Mouse (Mus musculus): Measurements from ENCODE around the gene Gm1553. TPM values are rescaled to one million over a fixed set of nuclear protein-coding genes. Genes with fewer than 3 reads are reported as not detected.

Gm1553 gene
- not detected in 2 replicates for polyA plus RNA-seq (2016; fragmentation: Nextera tagmentation; extraction: Ambion mirVana)

GRCm38 (mm10) chr10:82492518-82492917 is at the start of gene Gm1553:
Gm1553 (minus strand) TSS chr10:82492618.
- ATAC-seq (ENCODE audit: low FRiP score): no peak
- Histone ChIP-seq H3K27ac (no peak within 1 kb of the TSS), H3K4me3 (replicated peaks) (no peak within 1 kb of the TSS), H3K4me1 (no peaks in the 10 kb centered on the region), H3K36me3 (replicated peaks) (no peaks in the 10 kb centered on the region), H3K9me3 (no peaks in the 10 kb centered on the region), H3K9ac (no peak within 1 kb of the TSS), H3K4me2 (no peak within 1 kb of the TSS), H3K27me3 (no peaks in the 10 kb centered on the region)
- 85% methylated on average over 2 of the region's 2 CpGs for WGBS

Other genes with a start within 250 kb of the Gm1553 start
- not detected in 2 replicates for gene 4932415D10Rik, start 176.0 kb downstream of the Gm1553 start, polyA plus RNA-seq (2016; fragmentation: Nextera tagmentation; extraction: Ambion mirVana)
- 9.1 and 11.8 TPM in 2 replicates for gene Gm4924, start 138.4 kb downstream of the Gm1553 start, polyA plus RNA-seq (2016; fragmentation: Nextera tagmentation; extraction: Ambion mirVana)
- gene 1190007I07Rik, start 130.6 kb upstream of the Gm1553 start, polyA plus RNA-seq (2016; fragmentation: Nextera tagmentation; extraction: Ambion mirVana): 35.7 and 40.6 TPM in 2 replicates
- gene Tdg, start 137.2 kb upstream of the Gm1553 start, polyA plus RNA-seq (2016; fragmentation: Nextera tagmentation; extraction: Ambion mirVana): 295 and 311 TPM in 2 replicates
- gene Glt8d2, start 198.0 kb upstream of the Gm1553 start, polyA plus RNA-seq (2016; fragmentation: Nextera tagmentation; extraction: Ambion mirVana): 2.8 and 2.9 TPM in 2 replicates
- gene Hcfc2, start 203.5 kb upstream of the Gm1553 start, polyA plus RNA-seq (2016; fragmentation: Nextera tagmentation; extraction: Ambion mirVana): 46.9 and 50.0 TPM in 2 replicates